Mouse (Mus musculus) G1E (cell line): ENCODE results near the gene Atxn2.

Experiments
- CTCF ChIP-seq: IDR thresholded peaks from 2 replicates; pipeline ENCODE4 v1.5.1; 2012; ENCODE audit warnings: low read depth, low read length, inconsistent platforms, mixed read lengths
- GATA1 ChIP-seq: IDR thresholded peaks from 2 replicates; pipeline ENCODE4 v1.6.1; 2012; ENCODE audit warnings: borderline replicate concordance, low read length, inconsistent platforms, mixed read lengths
- GATA2 ChIP-seq: IDR thresholded peaks from 2 replicates; pipeline ENCODE4 v1.6.1; 2012; ENCODE audit warnings: low read depth, low read length, inconsistent platforms, borderline replicate concordance
- POLR2AphosphoS5 ChIP-seq: IDR thresholded peaks from 2 replicates; pipeline ENCODE4 v1.6.1; 2012; ENCODE audit warnings: low read depth, low read length, inconsistent platforms; ENCODE audit not compliant: insufficient replicate concordance
- TAL1 ChIP-seq: conservative IDR thresholded peaks from 2 replicates; pipeline ENCODE4 v1.6.1; 2012; ENCODE audit warnings: low read depth, low read length, inconsistent platforms, mixed read lengths

DNA sequence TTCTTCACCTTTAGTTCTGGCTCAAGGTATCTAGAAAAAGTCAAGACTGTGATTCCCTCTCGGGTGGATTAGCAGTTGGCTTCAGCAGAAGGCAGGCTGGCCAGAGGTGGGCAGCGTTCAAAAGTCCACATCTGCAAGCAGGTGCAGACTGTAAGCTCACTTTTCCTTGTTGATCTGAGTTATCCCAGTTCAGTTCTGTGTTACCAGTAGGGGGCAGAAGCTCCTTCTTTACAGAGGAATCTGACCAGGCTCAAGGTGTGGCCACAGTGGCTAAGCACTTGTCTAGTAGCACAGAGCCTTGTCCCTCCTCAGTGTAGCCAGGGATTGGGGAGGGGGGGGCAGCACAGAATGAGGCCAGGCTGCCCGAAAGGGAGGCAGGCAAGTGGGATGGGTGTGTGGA, 103.9 kb downstream of the Atxn2 start:
- TF ChIP-seq CTCF (0 out of 2 replicates have a peak, but pooled peaks have one; percentile 13), POLR2AphosphoS5 (no peak), GATA1 (no peak), TAL1 (no peak), GATA2 (no peak)
